Mouse (Mus musculus) heart, adult 2 months (tissue): Measurements from ENCODE around the gene Iglon5. TPM values are rescaled to one million over a fixed set of nuclear protein-coding genes. Genes with fewer than 3 reads are reported as not detected.

ENCODE experiments used
- DNase-seq, 2 experiments: peaks; one replicate each; pipeline ENCODE4 v3.0.0; 2021
- H3K27ac ChIP-seq: fragments of 200-600 bp; 2 replicates; pipeline ENCODE4 v1.8.1; 2022
- H3K27me3 ChIP-seq: fragments of 200-500 bp; 2 replicates; pipeline ENCODE4 v1.6.1; 2012; ENCODE audit warnings: mild to moderate bottlenecking, low read length, inconsistent platforms, mixed read lengths; ENCODE audit not compliant: control insufficient read depth, insufficient read depth
- H3K36me3 ChIP-seq: fragments of 200-500 bp; 2 replicates; pipeline ENCODE4 v1.6.1; 2012; ENCODE audit warnings: low read length, inconsistent platforms; ENCODE audit not compliant: control insufficient read depth, insufficient read depth
- H3K4me1 ChIP-seq: fragments of 200-500 bp; 2 replicates; pipeline ENCODE4 v1.6.1; 2011; ENCODE audit warnings: low read length; ENCODE audit not compliant: control insufficient read depth, insufficient read depth
- H3K4me3 ChIP-seq: fragments of 200-600 bp; 2 replicates; pipeline ENCODE4 v1.8.1; 2022
- H3K79me2 ChIP-seq: fragments of 200-500 bp; replicated peaks from 2 replicates; pipeline ENCODE4 v1.6.1; 2012; ENCODE audit warnings: mild to moderate bottlenecking, inconsistent platforms, low read length, moderate library complexity, mixed read lengths; ENCODE audit not compliant: control insufficient read depth, insufficient read depth
- H3K9ac ChIP-seq: fragments of 200-500 bp; 2 replicates; pipeline ENCODE4 v1.6.1; 2012; ENCODE audit warnings: low read depth, mild to moderate bottlenecking, control low read depth, inconsistent platforms, low read length, mixed read lengths
- CTCF ChIP-seq: fragments of 200-600 bp; IDR thresholded peaks from 2 replicates; pipeline ENCODE4 v1.8.1; 2022; ENCODE audit warnings: antibody characterized with exemption, mild to moderate bottlenecking, moderate library complexity
- EP300 ChIP-seq: fragments of 200-500 bp; IDR thresholded peaks from 2 replicates; pipeline ENCODE4 v1.6.1; 2011; ENCODE audit warnings: low read depth, low read length, control low read depth; ENCODE audit not compliant: insufficient read depth
- POLR2A ChIP-seq: fragments of 200-500 bp; IDR thresholded peaks from 2 replicates; pipeline ENCODE4 v1.6.1; 2011; ENCODE audit warnings: mild to moderate bottlenecking, low read depth, low read length, control low read depth; ENCODE audit not compliant: insufficient read depth
- WGBS: fragments of 180-500 bp; shearing (Covaris S2); methylation state at CpG from one replicate; pipeline ENCODE4 v1.1.7; 2018; 5-methylcytosine and 5-hydroxymethylcytosine counted together
- intact Hi-C: fragments of 180-260 bp; cut with DNase I; formaldehyde crosslinking; loops from one replicate; pipeline ENCODE4 v1.15.1; 2025
- long read RNA-seq: library from polyadenylated mRNA; stranded (forward); transcript quantifications from one replicate; pipeline ENCODE4 v2.0.0, GENCODE M21; 2021
- polyA plus RNA-seq: library from polyadenylated mRNA; depleted of rRNA; stranded (reverse); fragments of >200 nt; gene quantifications from 2 replicates; pipeline ENCODE4 v1.2.3, GENCODE M21; 2012; rRNA removed
- total RNA-seq, 2 experiments: library from RNA; stranded (reverse); gene quantifications; 2 replicates each; pipeline ENCODE4 v1.2.3; 2021

Iglon5 gene
- under 1 TPM; 0.14 to 0.16 TPM for total RNA-seq
- 0.56 and 0.78 TPM in 2 replicates for polyA plus RNA-seq
- long read RNA-seq: 0 reads

GRCm38 (mm10) chr7:43489631-43490125 is at the start of gene Iglon5:
Gene Iglon5, minus strand, starts transcription at chr7:43490075.
- Histone ChIP-seq H3K27me3 (peaks cover 3% of the 10 kb centered on the region; the same call in 1 of the 2 replicates), H3K27ac (no peak within 1 kb of the TSS), H3K9ac (no peak within 1 kb of the TSS), H3K36me3 (no peaks in the 10 kb centered on the region), H3K4me1 (no peaks in the 10 kb centered on the region), H3K79me2 (no peaks in the 10 kb centered on the region), H3K4me3 (no peak within 1 kb of the TSS)
- TF ChIP-seq POLR2A (no peak), EP300 (no peak), CTCF (no peak)
- intact Hi-C loops: no loop called here
- DNase-seq: peak in 1 of 2 experiments; percentile 15
- WGBS: 4% methylated on average over 19 of the region's 41 CpGs

- Histone ChIP-seq H3K27me3 (no peaks in the 10 kb centered on the region), H3K79me2 (no peaks in the 10 kb centered on the region), H3K9ac (no peak overlapping the region), H3K36me3 (no peaks in the 10 kb centered on the region), H3K4me3 (no peak overlapping the region), H3K27ac (no peak overlapping the region), H3K4me1 (no peaks in the 10 kb centered on the region)
- intact Hi-C loops: no loop called here
- WGBS: 42% methylated on average over 4 of the region's 4 CpGs
- TF ChIP-seq EP300 (no peak), POLR2A (no peak), CTCF (no peak)
- no peak for DNase-seq
Observed at GRCm38 (mm10) chr7:43538524-43538923, 48.6 kb upstream of the Iglon5 start.

- intact Hi-C loops: no loop called here
- H3K4me1 ChIP-seq: no peaks in the 10 kb centered on the region
- no peaks in the 10 kb centered on the region for H3K79me2 ChIP-seq
- H3K36me3 ChIP-seq: no peaks in the 10 kb centered on the region
- 75% methylated on average over 9 of the region's 9 CpGs for WGBS
- peak in 1 of 2 experiments; percentile 27 for DNase-seq
- H3K27ac ChIP-seq: no peak overlapping the region
- H3K4me3 ChIP-seq: no peak overlapping the region
- TF ChIP-seq EP300 (no peak), CTCF (no peak), POLR2A (no peak)
- no peak overlapping the region for H3K9ac ChIP-seq
- H3K27me3 ChIP-seq: no peaks in the 10 kb centered on the region
Observed at GRCm38 (mm10) chr7:43532936-43533505, 43.1 kb upstream of the Iglon5 start.

GRCm38 (mm10) chr7:43530216-43530785 is 40.4 kb upstream of the Iglon5 start:
- Histone ChIP-seq H3K27ac (no peak overlapping the region), H3K4me1 (no peaks in the 10 kb centered on the region), H3K27me3 (no peaks in the 10 kb centered on the region), H3K36me3 (no peaks in the 10 kb centered on the region), H3K9ac (no peak overlapping the region), H3K4me3 (no peak overlapping the region), H3K79me2 (no peaks in the 10 kb centered on the region)
- TF ChIP-seq CTCF: no peak
- no peak for TF ChIP-seq EP300
- TF ChIP-seq POLR2A: no peak
- 56% methylated on average over 8 of the region's 8 CpGs for WGBS
- intact Hi-C loops: no loop called here
- DNase-seq: no peak

DNA sequence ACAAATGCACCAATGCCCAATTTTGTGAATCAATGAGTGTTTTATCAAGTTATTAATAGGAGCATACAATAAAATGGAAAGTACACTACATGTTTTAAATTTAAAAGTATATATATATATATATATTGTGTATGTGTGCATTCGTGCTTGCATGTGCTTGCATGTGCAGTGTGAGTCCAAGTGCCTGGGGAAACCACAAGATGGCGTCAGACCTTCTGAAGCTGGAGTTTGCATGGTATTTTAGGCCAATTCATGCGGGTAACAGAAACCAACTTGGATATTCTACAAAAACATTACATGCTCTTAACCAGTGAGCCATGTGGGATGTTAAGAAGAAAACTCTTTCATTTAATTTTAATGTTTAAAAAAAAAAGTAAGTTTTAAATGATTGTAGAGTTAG is 35.4 kb upstream of the Iglon5 start:
- Histone ChIP-seq H3K36me3 (no peaks in the 10 kb centered on the region), H3K4me3 (no peak overlapping the region), H3K9ac (no peak overlapping the region), H3K27ac (no peak overlapping the region), H3K79me2 (no peaks in the 10 kb centered on the region), H3K27me3 (no peaks in the 10 kb centered on the region), H3K4me1 (no peaks in the 10 kb centered on the region)
- 35% methylated on average over 3 of the region's 3 CpGs for WGBS
- no peak for DNase-seq
- intact Hi-C loops: no loop called here
- TF ChIP-seq EP300 (no peak), POLR2A (no peak), CTCF (peak; percentile 40)

GRCm38 (mm10) chr7:43522776-43523175 is 32.9 kb upstream of the Iglon5 start:
- H3K4me3 ChIP-seq: no peak overlapping the region
- intact Hi-C loops: no loop called here
- H3K27me3 ChIP-seq: no peaks in the 10 kb centered on the region
- DNase-seq: no peak
- WGBS: 83% methylated on average over 2 of the region's 2 CpGs
- no peaks in the 10 kb centered on the region for H3K79me2 ChIP-seq
- H3K4me1 ChIP-seq: no peaks in the 10 kb centered on the region
- H3K36me3 ChIP-seq: no peaks in the 10 kb centered on the region
- TF ChIP-seq POLR2A (no peak), EP300 (no peak), CTCF (no peak)
- no peak overlapping the region for H3K27ac ChIP-seq
- no peak overlapping the region for H3K9ac ChIP-seq
